ENCODE assay signal across 21 mouse cellular contexts in the genomic region with DNA sequence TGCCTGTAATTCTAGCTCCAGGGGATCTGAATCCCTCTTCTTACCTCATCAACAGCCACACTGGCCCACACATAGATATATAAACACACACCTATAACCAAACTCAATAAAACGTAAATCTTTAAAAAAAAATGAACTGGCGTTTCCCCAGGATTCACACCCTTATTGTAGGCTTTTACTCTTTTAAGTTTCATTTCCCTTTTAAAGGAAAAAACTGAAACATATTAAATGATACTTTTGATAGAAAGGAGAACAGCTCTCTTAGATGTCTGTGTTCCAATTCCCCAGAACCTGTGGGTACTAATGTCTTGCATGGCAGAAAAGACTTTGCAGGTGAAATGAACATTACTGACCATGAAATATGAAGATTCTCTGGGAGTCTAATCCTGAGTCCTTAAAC.
"Had no signal": no experiment of that assay in that cellular context is flagged by ENCODE, and none has a peak within 500 bp of the region (broad histone marks: within the 10 kb centered on the region; RNA-seq: fewer than 3 reads in every experiment).

No protein-coding gene starts in this region.

- ATAC-seq: forebrain, embryonic 13.5 days; forebrain, embryonic 14.5 days; forebrain, embryonic 15.5 days; forebrain, embryonic 16.5 days; forebrain, postnatal 0 days had no signal

- DNase-seq: cerebellum, adult 2 months; cerebellum, adult 8-10 months; cerebellum, adult 9-10 months; cerebellum, adult 9-11 months; cerebellum, postnatal 10 days; cerebellum, postnatal 14 days; cerebellum, postnatal 25 days; cerebellum, postnatal 36 days; embryo, embryonic 11 days; forebrain, postnatal 0 days; gastrocnemius, adult 2 months; gastrocnemius, postnatal 10 days; gastrocnemius, postnatal 14 days; gastrocnemius, postnatal 25 days; gastrocnemius, postnatal 36 days; heart, adult 18-20 months; heart, adult 2 months had no signal
